Mouse (Mus musculus) layer of hippocampus, postnatal 36 days (tissue): ENCODE measurements around the gene Hirip3. TPM values are rescaled to one million over a fixed set of nuclear protein-coding genes. Genes with fewer than 3 reads are reported as not detected.

ENCODE experiments used
- total RNA-seq, 2 experiments: library from RNA; stranded (reverse); gene quantifications; 2 replicates each; pipeline ENCODE4 v1.2.3; 2021

Gene Hirip3
- total RNA-seq, 2 experiments from 2014 or later = 29.5 to 32.0 TPM

Other genes with a start within 250 kb of the Hirip3 start
- 1 to 10 TPM; 7.5 to 7.9 TPM for gene Nupr1, start 231.1 kb upstream of the Hirip3 start, total RNA-seq
- 10 to 100 TPM; 25.6 to 30.3 TPM for gene Sgf29, start 212.7 kb upstream of the Hirip3 start, total RNA-seq
- gene Sult1a1, start 185.5 kb upstream of the Hirip3 start, total RNA-seq = 10 to 100 TPM in 1 of 2 experiments, 1 to 10 TPM in 1; 6.3 to 11.2 TPM
- gene Bola2, start 166.6 kb upstream of the Hirip3 start, total RNA-seq = 100 to 1,000 TPM in 1 of 2 experiments, 10 to 100 TPM in 1; 98.8 to 109 TPM
- gene Slx1b, start 166.2 kb upstream of the Hirip3 start, total RNA-seq = 10 to 100 TPM; 16.2 to 16.4 TPM
- 100 to 1,000 TPM; 114 to 121 TPM for gene Coro1a, start 154.2 kb upstream of the Hirip3 start, total RNA-seq
- 100 to 1,000 TPM; 144 to 146 TPM for gene Mapk3, start 102.4 kb upstream of the Hirip3 start, total RNA-seq
- 1 to 10 TPM; 2.5 to 5.1 TPM for gene Gdpd3, start 95.6 kb upstream of the Hirip3 start, total RNA-seq
- 100 to 1,000 TPM; 278 to 291 TPM for gene Ypel3, start 85.0 kb upstream of the Hirip3 start, total RNA-seq
- gene Tbx6, start 80.5 kb upstream of the Hirip3 start, total RNA-seq = 1 to 10 TPM in 1 of 2 experiments, under 1 TPM in 1; 0.75 to 1.1 TPM
- 10 to 100 TPM; 54.3 to 59.5 TPM for gene Ppp4c, start 69.5 kb upstream of the Hirip3 start, total RNA-seq
- 10 to 100 TPM; 75.1 to 83.3 TPM for gene Fam57b, start 64.3 kb upstream of the Hirip3 start, total RNA-seq
- gene 4930451I11Rik, start 30.3 kb upstream of the Hirip3 start, total RNA-seq = not detected
- gene Doc2a, start 14.6 kb upstream of the Hirip3 start, total RNA-seq = 10 to 100 TPM; 16.1 to 17.7 TPM
- gene Ino80e, start 405 bp downstream of the Hirip3 start, total RNA-seq = 10 to 100 TPM; 53.5 to 56.0 TPM
- gene Taok2, start 22.7 kb downstream of the Hirip3 start, total RNA-seq = 100 to 1,000 TPM; 151 to 165 TPM
- 10 to 100 TPM; 23.2 to 23.8 TPM for gene Tmem219, start 60.9 kb downstream of the Hirip3 start, total RNA-seq
- gene Kctd13, start 66.9 kb downstream of the Hirip3 start, total RNA-seq = 100 to 1,000 TPM; 161 to 171 TPM
- gene Asphd1, start 87.6 kb downstream of the Hirip3 start, total RNA-seq = 10 to 100 TPM; 34.1 to 35.4 TPM
- gene Sez6l2, start 88.6 kb downstream of the Hirip3 start, total RNA-seq = 100 to 1,000 TPM; 427 to 447 TPM
- 100 to 1,000 TPM; 159 to 164 TPM for gene Cdipt, start 113.9 kb downstream of the Hirip3 start, total RNA-seq
- gene Cdiptos, start 114.1 kb downstream of the Hirip3 start, total RNA-seq = under 1 TPM in 1 of 2 experiments, not detected in 1; 0.35 TPM
- gene Mvp, start 152.6 kb downstream of the Hirip3 start, total RNA-seq = 1 to 10 TPM; 7.2 to 8.4 TPM
- gene Pagr1b, start 154.5 kb downstream of the Hirip3 start, total RNA-seq = under 1 TPM in 1 of 2 experiments, not detected in 1; 0.90 TPM
- gene Pagr1a, start 155.4 kb downstream of the Hirip3 start, total RNA-seq = 10 to 100 TPM; 10.4 to 16.2 TPM
- gene Gm42742, start 159.1 kb downstream of the Hirip3 start, total RNA-seq = 10 to 100 TPM; 68.6 to 82.2 TPM
- 100 to 1,000 TPM; 229 to 233 TPM for gene Prrt2, start 159.2 kb downstream of the Hirip3 start, total RNA-seq
- gene Maz, start 165.1 kb downstream of the Hirip3 start, total RNA-seq = 100 to 1,000 TPM; 258 to 261 TPM
- 1 to 10 TPM; 6.9 to 7.3 TPM for gene Kif22, start 180.5 kb downstream of the Hirip3 start, total RNA-seq
- not detected for gene Zg16, start 225.4 kb downstream of the Hirip3 start, total RNA-seq
- 1 to 10 TPM in 1 of 2 experiments, under 1 TPM in 1; 0.92 to 1.1 TPM for gene AI467606, start 229.4 kb downstream of the Hirip3 start, total RNA-seq